Mouse (Mus musculus) olfactory bulb, adult 2 months (tissue): ENCODE measurements around the gene Hlcs.

Source experiments
- CTCF ChIP-seq: fragments of 200-500 bp; IDR thresholded peaks from 2 replicates; pipeline ENCODE4 v1.5.1; 2012; ENCODE audit warnings: low read depth, mild to moderate bottlenecking, low read length, moderate library complexity; ENCODE audit not compliant: insufficient read depth
- POLR2A ChIP-seq: fragments of 200-500 bp; IDR thresholded peaks from 2 replicates; pipeline ENCODE4 v1.6.1; 2012; ENCODE audit warnings: mild to moderate bottlenecking, low read depth, low read length, moderate library complexity; ENCODE audit not compliant: insufficient read depth

DNA sequence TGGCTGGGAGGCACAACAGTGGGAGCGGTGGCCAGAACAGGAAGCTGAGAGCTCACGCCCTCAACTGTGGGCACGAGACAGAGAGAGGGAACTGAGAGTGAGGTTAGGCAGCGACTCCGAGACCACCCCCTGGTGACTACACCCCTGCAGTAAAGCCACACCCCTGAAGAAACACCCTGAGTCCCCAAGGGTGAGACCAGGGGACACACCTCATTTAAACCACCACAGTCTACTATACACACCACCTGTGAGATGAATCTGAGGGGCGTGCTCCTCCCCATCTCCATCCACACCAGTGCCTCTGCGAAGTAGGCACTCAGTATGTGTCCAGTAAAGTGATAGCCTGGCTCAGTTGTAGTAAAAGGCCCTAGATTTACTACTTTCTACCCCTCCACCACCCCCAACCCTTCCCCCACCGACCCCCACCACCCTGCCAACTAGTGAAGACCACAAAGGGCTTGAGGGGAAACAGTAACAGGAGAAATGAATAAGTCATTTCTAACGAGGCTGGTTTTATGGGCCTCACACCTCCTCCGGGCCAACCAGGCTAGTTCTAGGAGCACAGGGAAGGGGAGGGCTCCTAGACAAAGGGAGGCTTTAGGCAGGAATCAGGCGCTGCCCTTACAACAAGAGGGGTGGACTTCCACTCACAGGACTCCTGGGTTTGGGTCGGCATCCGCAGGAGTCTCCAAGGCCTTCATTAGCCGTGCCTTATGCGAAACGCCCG lies 67.2 kb downstream of the Hlcs start:
- TF ChIP-seq CTCF (no peak), POLR2A (no peak)
